Mouse (Mus musculus) G1E (cell line): ENCODE measurements around the gene Sntb2.

Experiments
- CTCF ChIP-seq: IDR thresholded peaks from 2 replicates; pipeline ENCODE4 v1.5.1; 2012; ENCODE audit warnings: low read depth, low read length, inconsistent platforms, mixed read lengths
- GATA1 ChIP-seq: IDR thresholded peaks from 2 replicates; pipeline ENCODE4 v1.6.1; 2012; ENCODE audit warnings: borderline replicate concordance, low read length, inconsistent platforms, mixed read lengths
- GATA2 ChIP-seq: IDR thresholded peaks from 2 replicates; pipeline ENCODE4 v1.6.1; 2012; ENCODE audit warnings: low read depth, low read length, inconsistent platforms, borderline replicate concordance
- TAL1 ChIP-seq: conservative IDR thresholded peaks from 2 replicates; pipeline ENCODE4 v1.6.1; 2012; ENCODE audit warnings: low read depth, low read length, inconsistent platforms, mixed read lengths

- TF ChIP-seq CTCF (no peak), GATA1 (no peak), GATA2 (no peak), TAL1 (no peak)
Observed at GRCm38 (mm10) chr8:107048061-107048941, 112.8 kb downstream of the Sntb2 start, which contains the start of gene Pdf.
